Mouse (Mus musculus) gonadal fat pad, adult 2 months (tissue): ENCODE results near the gene Gm11236. TPM values are rescaled to one million over a fixed set of nuclear protein-coding genes. Genes with fewer than 3 reads are reported as not detected.
"Not testable (repeated sequence)": the region's sequence is repeated elsewhere in the genome, so short reads cannot be mapped to it uniquely, and the experiment has no call there.

Experiments
- DNase-seq: peaks from one replicate; pipeline ENCODE4 v3.0.0-alpha.2; 2012; ENCODE audit warnings: low read depth
- polyA plus RNA-seq: library from polyadenylated mRNA; depleted of rRNA; stranded (reverse); fragments of >200 nt; gene quantifications from 2 replicates; pipeline ENCODE4 v1.2.3, GENCODE M21; 2012; rRNA removed

Gene Gm11236
- not detected in 2 replicates for polyA plus RNA-seq

- not testable (repeated sequence) for DNase-seq
Observed at GRCm38 (mm10) chr4:73637821-73638220, at the start of gene Gm11236. Gene Gm11236, plus strand, starts transcription at chr4:73638121.

GRCm38 (mm10) chr4:73599248-73599647, 38.7 kb upstream of the Gm11236 start:
- DNase-seq, result no peak

GRCm38 (mm10) chr4:73607581-73607980, 30.3 kb upstream of the Gm11236 start, which contains the start of gene Gm11238:
Gene Gm11238, plus strand, starts transcription at chr4:73607881.
- DNase-seq, result not testable (repeated sequence)

GRCm38 (mm10) chr4:73622684-73623083, 15.2 kb upstream of the Gm11236 start, which contains the start of gene Gm11237:
Gene Gm11237, plus strand, starts transcription at chr4:73622984.
- not testable (repeated sequence) for DNase-seq

GRCm38 (mm10) chr4:73661864-73662263, 23.9 kb downstream of the Gm11236 start:
- DNase-seq, result not testable (repeated sequence)

GRCm38 (mm10) chr4:73668054-73668453, 30.1 kb downstream of the Gm11236 start, which contains the start of gene Gm11239:
Gene Gm11239, plus strand, starts transcription at chr4:73668354.
- DNase-seq, result not testable (repeated sequence)

GRCm38 (mm10) chr4:73683216-73683615, 45.3 kb downstream of the Gm11236 start, which contains the start of gene Gm428:
Gene Gm428, plus strand, starts transcription at chr4:73683516.
- not testable (repeated sequence) for DNase-seq

Other genes starting within 250 kb of the Gm11236 start
- not detected in 2 replicates for gene Gm11487, start 233.0 kb upstream of the Gm11236 start, polyA plus RNA-seq
- not detected in 2 replicates for gene Gm11238, start 30.2 kb upstream of the Gm11236 start, polyA plus RNA-seq
- gene Gm11237, start 15.1 kb upstream of the Gm11236 start, polyA plus RNA-seq, result not detected in 2 replicates
- gene Gm11239, start 30.2 kb downstream of the Gm11236 start, polyA plus RNA-seq, result not detected in 2 replicates
- not detected in 2 replicates for gene Gm428, start 45.4 kb downstream of the Gm11236 start, polyA plus RNA-seq
- gene Rasef, start 152.9 kb downstream of the Gm11236 start, polyA plus RNA-seq, result 7.5 and 9.6 TPM in 2 replicates
- gene Gm11758, start 238.1 kb downstream of the Gm11236 start, polyA plus RNA-seq, result not detected in 2 replicates